Mouse (Mus musculus): ENCODE measurements around the gene Olfr547. TPM values are rescaled to one million over a fixed set of nuclear protein-coding genes. Genes with fewer than 3 reads are reported as not detected.

The Olfr547 gene
- polyA plus RNA-seq, 1 experiment, result not detected

DNA sequence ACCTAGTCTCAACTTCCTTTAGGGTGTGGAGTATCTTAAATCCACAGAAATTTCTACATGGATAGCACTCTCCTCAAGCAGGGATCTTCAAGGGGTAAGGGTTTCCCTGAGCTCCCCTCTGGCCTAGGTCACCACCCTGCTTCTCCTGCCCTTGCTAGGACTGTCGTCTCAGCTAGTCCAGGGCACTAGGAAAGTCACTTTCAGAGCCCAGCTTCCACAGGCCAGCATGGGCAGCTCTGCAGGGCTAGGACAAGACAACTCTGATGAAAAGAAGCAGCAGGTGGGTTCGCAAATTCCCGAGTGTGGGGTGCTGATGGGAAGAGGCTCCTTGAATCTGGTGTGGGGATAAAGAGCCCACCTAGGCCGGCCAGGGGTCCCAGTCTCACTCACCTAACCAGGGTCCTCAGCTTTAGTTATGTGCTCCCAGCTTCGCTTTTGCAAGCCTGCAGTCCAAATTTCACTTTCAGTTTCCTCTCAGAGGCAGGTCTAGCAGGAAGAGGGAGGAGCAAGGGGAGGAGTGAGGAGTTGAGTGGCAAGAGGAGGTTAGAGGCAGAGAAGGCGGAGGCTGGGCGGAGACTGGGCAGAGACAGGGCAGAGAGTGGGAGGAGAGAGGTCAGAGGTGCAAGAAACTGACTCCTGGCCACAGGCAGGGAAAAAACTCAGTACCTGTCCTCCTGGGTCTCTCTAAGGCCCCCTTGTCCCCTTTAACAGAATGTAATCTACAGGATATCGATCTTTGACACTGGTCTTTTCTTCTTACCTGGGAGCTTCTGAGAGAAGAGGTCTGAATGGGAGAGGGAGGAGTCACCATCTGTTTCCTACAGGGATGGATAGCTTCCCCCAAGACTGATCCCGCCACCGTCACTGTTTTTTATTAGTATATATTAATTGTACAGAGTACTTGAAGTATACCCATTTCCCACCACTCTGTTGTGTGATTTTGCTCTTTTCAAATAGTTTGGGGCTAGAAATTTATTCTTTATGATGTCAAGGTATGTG, 30.7 kb downstream of the Olfr547 start, which contains the start of gene Trim21:
Gene Trim21, minus strand, starts transcription at position 488 of the 999 bp plus-strand sequence.
- no peak for TF ChIP-seq CTCF (IDR thresholded peaks at IDR 0.05; ENCODE audit: low read depth, low read length)
- TF ChIP-seq POLR2A (IDR thresholded peaks at IDR 0.05; ENCODE audit: borderline replicate concordance, low read depth, low read length), result no peak
- H3K27ac ChIP-seq (ENCODE audit: insufficient read depth, low read depth, low read length), result peak within 1 kb of the TSS; percentile 19; the same call in 1 of the 2 replicates
- H3K4me3 ChIP-seq (ENCODE audit: insufficient read depth, low read length), result peak within 1 kb of the TSS; percentile 79
- H3K4me1 ChIP-seq (ENCODE audit: control insufficient read depth, insufficient read depth, low read length), result peaks cover 31% of the 10 kb centered on the region

DNA sequence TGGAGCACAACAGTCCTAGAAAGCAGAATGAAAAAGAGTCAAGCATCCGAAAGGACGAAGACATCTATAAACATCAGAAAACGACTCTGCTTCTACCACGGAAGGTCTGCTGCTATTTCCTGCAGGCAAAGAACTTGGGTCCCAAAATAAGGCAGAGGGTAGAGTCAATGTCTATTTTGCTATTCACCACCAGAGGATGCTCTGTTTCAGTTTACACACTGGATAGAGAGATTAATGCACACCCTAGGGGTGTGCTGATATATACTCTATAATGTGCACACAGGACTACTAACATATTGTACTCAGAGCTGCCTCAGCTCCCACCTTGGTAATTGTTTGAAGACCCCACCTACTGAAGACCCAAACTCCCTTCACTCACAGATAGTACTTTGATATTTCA, 31.7 kb downstream of the Olfr547 start:
- H3K4me3 ChIP-seq (ENCODE audit: insufficient read depth, low read length), result no peak overlapping the region

DNA sequence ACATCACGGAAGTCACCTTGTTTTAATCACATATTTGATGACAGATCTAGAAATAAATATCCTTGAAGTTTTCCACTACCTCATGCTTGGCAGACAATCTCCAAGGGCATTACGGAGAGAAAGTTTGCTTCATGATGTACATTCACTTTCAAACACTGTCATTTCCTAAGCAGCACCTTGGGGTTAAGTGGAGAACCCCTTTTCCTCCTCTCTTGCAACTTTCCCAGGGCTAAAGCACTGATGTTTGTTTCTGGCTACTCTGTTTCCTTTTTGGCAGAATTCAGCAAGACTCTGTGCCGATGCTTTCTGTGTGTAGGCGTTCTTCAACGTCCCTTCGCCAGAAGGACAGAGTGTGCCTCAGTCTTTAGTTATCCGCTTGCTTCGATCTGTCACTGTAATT, 36.6 kb downstream of the Olfr547 start, which contains the start of gene Olfr550:
Gene Olfr550, plus strand, starts transcription at position 301 of the 400 bp plus-strand sequence.
- TF ChIP-seq CTCF (IDR thresholded peaks at IDR 0.05; ENCODE audit: low read depth, low read length) (no peak), POLR2A (IDR thresholded peaks at IDR 0.05; ENCODE audit: borderline replicate concordance, low read depth, low read length) (no peak)
- Histone ChIP-seq H3K4me3 (ENCODE audit: insufficient read depth, low read length) (no peak within 1 kb of the TSS), H3K4me1 (ENCODE audit: control insufficient read depth, insufficient read depth, low read length) (peaks cover 22% of the 10 kb centered on the region), H3K27ac (ENCODE audit: insufficient read depth, low read depth, low read length) (no peak within 1 kb of the TSS)

More for the DNA sequence above, 31.7 kb downstream of the Olfr547 start:
- Histone ChIP-seq H3K4me1 (ENCODE audit: control insufficient read depth, insufficient read depth, low read length) (peaks cover 31% of the 10 kb centered on the region), H3K27ac (ENCODE audit: insufficient read depth, low read depth, low read length) (no peak overlapping the region)
- TF ChIP-seq POLR2A (IDR thresholded peaks at IDR 0.05; ENCODE audit: borderline replicate concordance, low read depth, low read length) (no peak), CTCF (IDR thresholded peaks at IDR 0.05; ENCODE audit: low read depth, low read length) (no peak)

DNA sequence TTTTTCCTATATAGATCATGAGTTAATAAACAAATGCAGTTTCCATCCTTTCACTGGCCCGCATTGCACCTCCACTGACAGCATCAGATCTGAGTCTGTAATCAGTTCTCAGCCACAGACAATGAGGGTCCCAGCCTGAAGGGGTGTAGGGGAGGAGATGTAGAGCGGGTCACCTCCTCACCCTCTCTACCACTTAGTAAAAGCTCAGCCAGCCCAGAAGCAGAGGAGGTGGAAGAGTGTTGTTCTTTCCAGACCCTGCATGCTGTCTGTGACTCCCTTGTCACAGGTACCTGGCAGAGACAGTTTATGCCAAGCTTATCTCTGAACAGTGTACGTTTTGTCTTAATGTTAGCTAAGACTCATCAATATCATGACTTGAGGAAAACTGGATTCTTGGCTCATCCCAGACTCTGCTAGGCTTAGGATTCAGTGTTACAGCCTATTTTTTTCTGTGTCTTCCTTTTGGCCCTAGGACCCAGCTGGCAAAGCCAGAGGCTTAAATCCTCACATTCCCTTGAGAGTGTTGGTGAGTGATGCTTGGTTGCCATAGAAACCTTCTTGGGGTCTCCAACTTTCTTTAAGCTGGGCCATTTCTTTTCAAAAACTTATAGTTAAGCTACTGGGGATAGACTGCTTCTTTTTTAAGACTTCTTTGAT, 38.8 kb downstream of the Olfr547 start:
- TF ChIP-seq CTCF (IDR thresholded peaks at IDR 0.05; ENCODE audit: low read depth, low read length) (no peak), POLR2A (IDR thresholded peaks at IDR 0.05; ENCODE audit: borderline replicate concordance, low read depth, low read length) (no peak)
- peaks cover 15% of the 10 kb centered on the region for H3K4me1 ChIP-seq (ENCODE audit: control insufficient read depth, insufficient read depth, low read length)
- H3K27ac ChIP-seq (ENCODE audit: insufficient read depth, low read depth, low read length), result no peak overlapping the region
- H3K4me3 ChIP-seq (ENCODE audit: insufficient read depth, low read length), result no peak overlapping the region

DNA sequence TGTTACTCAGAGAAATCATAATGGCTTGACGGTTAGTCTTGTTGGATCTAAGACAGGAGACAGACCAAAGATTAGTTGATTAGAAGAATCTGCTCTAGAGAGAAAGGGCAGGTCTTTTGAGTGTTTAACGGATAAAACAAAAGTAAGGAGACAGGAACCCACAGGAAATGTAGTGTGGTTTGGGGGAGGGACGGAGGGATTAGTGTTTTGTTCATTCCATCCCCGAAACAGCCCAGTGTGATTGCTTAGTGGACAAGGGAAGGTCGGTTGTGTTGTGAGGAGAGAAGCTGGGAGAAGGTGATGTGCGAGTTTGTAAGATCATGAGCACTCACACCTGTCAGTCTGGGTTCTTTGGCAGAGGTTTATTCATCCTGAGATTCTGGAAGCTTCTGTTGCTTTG, 41.4 kb downstream of the Olfr547 start:
- H3K27ac ChIP-seq (ENCODE audit: insufficient read depth, low read depth, low read length), result no peak overlapping the region
- peaks cover 14% of the 10 kb centered on the region for H3K4me1 ChIP-seq (ENCODE audit: control insufficient read depth, insufficient read depth, low read length)
- no peak for TF ChIP-seq CTCF (IDR thresholded peaks at IDR 0.05; ENCODE audit: low read depth, low read length)
- no peak for TF ChIP-seq POLR2A (IDR thresholded peaks at IDR 0.05; ENCODE audit: borderline replicate concordance, low read depth, low read length)
- no peak overlapping the region for H3K4me3 ChIP-seq (ENCODE audit: insufficient read depth, low read length)

Other genes starting within 250 kb of the Olfr547 start
- gene Rrm1, start 93.1 kb upstream of the Olfr547 start, polyA plus RNA-seq (2012; ENCODE audit: insufficient read depth, insufficient read length, missing spikeins), result 78.4 and 85.5 TPM in 2 replicates
- not detected in 2 replicates for gene Olfr543, start 53.1 kb upstream of the Olfr547 start, polyA plus RNA-seq (2012; ENCODE audit: insufficient read depth, insufficient read length, missing spikeins)
- gene Olfr544, start 46.4 kb upstream of the Olfr547 start, polyA plus RNA-seq (2012; ENCODE audit: insufficient read depth, insufficient read length, missing spikeins), result not detected in 2 replicates
- gene Olfr545, start 35.2 kb upstream of the Olfr547 start, polyA plus RNA-seq (2012; ENCODE audit: insufficient read depth, insufficient read length, missing spikeins), result not detected in 2 replicates
- gene Olfr548-ps1, start 6.1 kb downstream of the Olfr547 start, polyA plus RNA-seq (2012; ENCODE audit: insufficient read depth, insufficient read length, missing spikeins), result not detected in 2 replicates
- gene Olfr549, start 15.1 kb downstream of the Olfr547 start, polyA plus RNA-seq (2012; ENCODE audit: insufficient read depth, insufficient read length, missing spikeins), result not detected in 2 replicates
- 38.1 and 42.5 TPM in 2 replicates for gene Trim21, start 30.7 kb downstream of the Olfr547 start, polyA plus RNA-seq (2012; ENCODE audit: insufficient read depth, insufficient read length, missing spikeins)
- gene Olfr550, start 36.7 kb downstream of the Olfr547 start, polyA plus RNA-seq (2012; ENCODE audit: insufficient read depth, insufficient read length, missing spikeins), result not detected in 2 replicates
- not detected in 2 replicates for gene Olfr551, start 57.1 kb downstream of the Olfr547 start, polyA plus RNA-seq (2012; ENCODE audit: insufficient read depth, insufficient read length, missing spikeins)
- not detected in 2 replicates for gene Olfr552, start 63.0 kb downstream of the Olfr547 start, polyA plus RNA-seq (2012; ENCODE audit: insufficient read depth, insufficient read length, missing spikeins)
- gene Olfr553, start 83.5 kb downstream of the Olfr547 start, polyA plus RNA-seq (2012; ENCODE audit: insufficient read depth, insufficient read length, missing spikeins), result not detected in 2 replicates
- not detected in 2 replicates for gene Olfr554, start 103.7 kb downstream of the Olfr547 start, polyA plus RNA-seq (2012; ENCODE audit: insufficient read depth, insufficient read length, missing spikeins)
- gene Olfr555, start 124.1 kb downstream of the Olfr547 start, polyA plus RNA-seq (2012; ENCODE audit: insufficient read depth, insufficient read length, missing spikeins), result not detected in 2 replicates
- not detected in 2 replicates for gene Olfr556, start 130.2 kb downstream of the Olfr547 start, polyA plus RNA-seq (2012; ENCODE audit: insufficient read depth, insufficient read length, missing spikeins)
- 9.3 and 10.5 TPM in 2 replicates for gene Trim68, start 152.6 kb downstream of the Olfr547 start, polyA plus RNA-seq (2012; ENCODE audit: insufficient read depth, insufficient read length, missing spikeins)
- not detected in 2 replicates for gene Olfr557, start 161.2 kb downstream of the Olfr547 start, polyA plus RNA-seq (2012; ENCODE audit: insufficient read depth, insufficient read length, missing spikeins)
- gene Olfr558, start 167.5 kb downstream of the Olfr547 start, polyA plus RNA-seq (2012; ENCODE audit: insufficient read depth, insufficient read length, missing spikeins), result not detected in 2 replicates
- not detected in 2 replicates for gene Olfr33, start 184.3 kb downstream of the Olfr547 start, polyA plus RNA-seq (2012; ENCODE audit: insufficient read depth, insufficient read length, missing spikeins)
- gene Olfr559, start 192.7 kb downstream of the Olfr547 start, polyA plus RNA-seq (2012; ENCODE audit: insufficient read depth, insufficient read length, missing spikeins), result not detected in 2 replicates
- not detected in 2 replicates for gene Olfr560, start 224.6 kb downstream of the Olfr547 start, polyA plus RNA-seq (2012; ENCODE audit: insufficient read depth, insufficient read length, missing spikeins)
- gene Olfr78, start 224.7 kb downstream of the Olfr547 start, polyA plus RNA-seq (2012; ENCODE audit: insufficient read depth, insufficient read length, missing spikeins), result not detected in 2 replicates
- gene Olfr561, start 236.5 kb downstream of the Olfr547 start, polyA plus RNA-seq (2012; ENCODE audit: insufficient read depth, insufficient read length, missing spikeins), result not detected in 2 replicates

All from bone marrow macrophage, adult 2 months (primary cell).